ENCODE assay signal across 27 mouse cellular contexts in genomic region chr7:81597660-81598059, GRCm38 (mm10). TPM values are rescaled to one million over a fixed set of nuclear protein-coding genes. Genes with fewer than 3 reads are reported as not detected.
A peak's percentile ranks its signal among the peaks of the same experiment; 100 is the strongest.
DNase-seq lines count a peak whose midpoint lies in the region; ATAC-seq and TF ChIP-seq lines count a peak whose summit lies in the region.
"Had no signal": no experiment of that assay in that cellular context is flagged by ENCODE, and none has a peak within 500 bp of the region (broad histone marks: within the 10 kb centered on the region; RNA-seq: fewer than 3 reads in every experiment).

No protein-coding gene starts in this region.

- peak overlapping the region; percentile 41; the same call in 1 of the 2 replicates for H3K27ac ChIP-seq in heart, embryonic 13.5 days (replicated peaks)
- H3K27ac ChIP-seq in lung, embryonic 14.5 days (ENCODE audit: low read depth) = no peak overlapping the region
- H3K27ac ChIP-seq in intestine, postnatal 0 days (ENCODE audit: low read depth, low read length) = 0 out of 2 replicates have a peak overlapping the region, but pooled peaks have one; percentile 11
- H3K27ac ChIP-seq: embryonic facial prominence, embryonic 10.5 days; embryonic facial prominence, embryonic 15.5 days; kidney, embryonic 15.5 days; liver, embryonic 14.5 days; lung, embryonic 15.5 days; midbrain, embryonic 12.5 days; neural tube, embryonic 13.5 days had no signal

- ATAC-seq in heart, embryonic 13.5 days (ENCODE audit: extremely low read depth, insufficient number of reproducible peaks, low FRiP score, low TSS enrichment) = no peak
- no peak for ATAC-seq in lung, embryonic 14.5 days (ENCODE audit: insufficient read depth)
- ATAC-seq in intestine, postnatal 0 days = peak; percentile 73
- no peak for ATAC-seq in erythroid progenitor cell, adult 5-6 weeks (replicated peaks; ENCODE audit: low FRiP score, poor library complexity, severe bottlenecking)
- ATAC-seq: activated CD4-positive, CD25-positive, alpha-beta regulatory T cell, adult 4 months; forebrain, embryonic 16.5 days had no signal

- no peaks in the 10 kb centered on the region for H3K27me3 ChIP-seq in heart, embryonic 13.5 days (replicated peaks)
- H3K27me3 ChIP-seq in lung, embryonic 14.5 days (ENCODE audit: insufficient read depth, low read length) = no peaks in the 10 kb centered on the region
- no peaks in the 10 kb centered on the region for H3K27me3 ChIP-seq in intestine, postnatal 0 days (replicated peaks; ENCODE audit: control insufficient read depth, insufficient read depth, low read length)
- H3K27me3 ChIP-seq: embryonic facial prominence, embryonic 15.5 days; kidney, embryonic 15.5 days; lung, embryonic 15.5 days; megakaryocyte, embryonic 14.5 days; midbrain, embryonic 12.5 days; neural tube, embryonic 13.5 days had no signal

- H3K4me1 ChIP-seq in heart, embryonic 13.5 days = peaks cover 41% of the 10 kb centered on the region
- H3K4me1 ChIP-seq in lung, embryonic 14.5 days (ENCODE audit: insufficient read depth) = no peaks in the 10 kb centered on the region
- H3K4me1 ChIP-seq in lung, adult 2 months (ENCODE audit: control insufficient read depth, insufficient read depth, low read length) = no peaks in the 10 kb centered on the region
- peaks cover 5% of the 10 kb centered on the region; the same call in 1 of the 2 replicates for H3K4me1 ChIP-seq in intestine, postnatal 0 days (replicated peaks; ENCODE audit: control insufficient read depth, insufficient read depth, low read length)
- H3K4me1 ChIP-seq: embryonic facial prominence, embryonic 15.5 days; lung, embryonic 15.5 days; midbrain, embryonic 12.5 days; neural tube, embryonic 13.5 days had no signal

- H3K4me3 ChIP-seq in heart, embryonic 13.5 days = no peak overlapping the region
- H3K4me3 ChIP-seq in lung, embryonic 14.5 days (ENCODE audit: low read depth, low read length) = no peak overlapping the region
- no peak overlapping the region for H3K4me3 ChIP-seq in lung, adult 2 months (replicated peaks; ENCODE audit: extremely low read depth, low read depth, low read length)
- H3K4me3 ChIP-seq in intestine, postnatal 0 days (ENCODE audit: low read depth, low read length) = no peak overlapping the region
- H3K4me3 ChIP-seq: embryonic facial prominence, embryonic 10.5 days; embryonic facial prominence, embryonic 15.5 days; kidney, embryonic 15.5 days; lung, embryonic 15.5 days; megakaryocyte, embryonic 14.5 days; midbrain, embryonic 12.5 days; neural tube, embryonic 13.5 days had no signal

- H3K4me2 ChIP-seq in heart, embryonic 13.5 days = no peak overlapping the region
- H3K4me2 ChIP-seq in lung, embryonic 14.5 days = no peak overlapping the region
- no peak overlapping the region for H3K4me2 ChIP-seq in intestine, postnatal 0 days (replicated peaks; ENCODE audit: low read depth)
- H3K4me2 ChIP-seq: embryonic facial prominence, embryonic 15.5 days; kidney, embryonic 15.5 days; lung, embryonic 15.5 days; midbrain, embryonic 12.5 days; neural tube, embryonic 13.5 days had no signal

- TF ChIP-seq POLR2A in lung, adult 2 months (IDR thresholded peaks at IDR 0.05; ENCODE audit: borderline replicate concordance, extremely low read depth, low read depth, low read length) = no peak

- peaks cover 72% of the 10 kb centered on the region for H3K36me3 ChIP-seq in heart, embryonic 13.5 days
- H3K36me3 ChIP-seq in lung, embryonic 14.5 days (ENCODE audit: insufficient read depth) = peaks cover 44% of the 10 kb centered on the region
- peaks cover 52% of the 10 kb centered on the region for H3K36me3 ChIP-seq in intestine, postnatal 0 days (ENCODE audit: control insufficient read depth, insufficient read depth)

- H3K9me3 ChIP-seq in heart, embryonic 13.5 days = no peaks in the 10 kb centered on the region
- H3K9me3 ChIP-seq in lung, embryonic 14.5 days (ENCODE audit: low read depth, low read length) = no peaks in the 10 kb centered on the region
- no peaks in the 10 kb centered on the region for H3K9me3 ChIP-seq in intestine, postnatal 0 days (ENCODE audit: control insufficient read depth)
- H3K9me3 ChIP-seq: embryonic facial prominence, embryonic 10.5 days; embryonic facial prominence, embryonic 15.5 days; kidney, embryonic 15.5 days; lung, embryonic 15.5 days; megakaryocyte, embryonic 14.5 days; midbrain, embryonic 12.5 days; neural tube, embryonic 13.5 days had no signal

- no peak for TF ChIP-seq CTCF in lung, embryonic 14.5 days (IDR thresholded peaks at IDR 0.05; ENCODE audit: low read depth)
- TF ChIP-seq CTCF in lung, adult 2 months (IDR thresholded peaks at IDR 0.05; ENCODE audit: insufficient read depth, low read length) = no peak
- TF ChIP-seq CTCF in intestine, postnatal 0 days (IDR thresholded peaks at IDR 0.05; ENCODE audit: low read depth) = no peak

- intact Hi-C loops in heart, postnatal 10 days (cut with DNase I) = no loop called here

- H3K9ac ChIP-seq in heart, embryonic 13.5 days = no peak overlapping the region
- no peak overlapping the region for H3K9ac ChIP-seq in lung, embryonic 14.5 days
- H3K9ac ChIP-seq in intestine, postnatal 0 days (ENCODE audit: low read depth, low read length) = no peak overlapping the region
- H3K9ac ChIP-seq: embryonic facial prominence, embryonic 15.5 days; kidney, embryonic 15.5 days; liver, embryonic 14.5 days; lung, embryonic 15.5 days; midbrain, embryonic 12.5 days; neural tube, embryonic 13.5 days had no signal

- DNase-seq in heart, postnatal 10 days = no peak
- DNase-seq in lung, embryonic 14.5 days = peak; percentile 21
- no peak for DNase-seq in lung, adult 2 months
- no peak for DNase-seq in cerebellum, adult 18-20 months
- DNase-seq: adrenal gland, adult 8-10 months; B cell, adult 2 months; cerebellum, adult 8-10 months; cerebellum, postnatal 25 days; heart, postnatal 14 days; kidney, adult 18-20 months; kidney, postnatal 4 days; lung, postnatal 36 days; right cerebral cortex, postnatal 4 days; thymus, postnatal 14 days had no signal

- WGBS in heart, embryonic 13.5 days = 100% methylated on average over 1 of the region's 1 CpGs
- WGBS in lung, embryonic 14.5 days = 96% methylated on average over 1 of the region's 1 CpGs
- 100% methylated on average over 1 of the region's 1 CpGs for WGBS in lung, adult 2 months
- 84% methylated on average over 1 of the region's 1 CpGs for WGBS in intestine, postnatal 0 days

RNA-seq across cellular contexts. Expression of gene Whamm, which starts 26.6 kb away (rescaled TPM):
- polyA plus RNA-seq in heart, embryonic 13.5 days (2015; fragmentation: Nextera tagmentation; extraction: Ambion mirVana) = 4.3 and 4.5 TPM in 2 replicates
- total RNA-seq in heart, postnatal 10 days (2021) = 1 to 10 TPM; 8.1 to 9.2 TPM
- 8.0 and 9.3 TPM in 2 replicates for polyA plus RNA-seq in lung, embryonic 14.5 days (2014; fragmentation: Nextera tagmentation; extraction: Ambion mirVana)
- polyA plus RNA-seq in lung, adult 2 months (2012; rRNA removed) = 24.8 and 28.2 TPM in 2 replicates
- 5.9 and 6.8 TPM in 2 replicates for polyA plus RNA-seq in intestine, postnatal 0 days (2015; fragmentation: Nextera tagmentation; extraction: Ambion mirVana)
- 9.7 and 12.2 TPM in 2 replicates for total RNA-seq in erythroid progenitor cell, adult 5-6 weeks (2015; ENCODE audit: low replicate concordance)
- total RNA-seq in erythroid progenitor cell, adult 5-6 weeks (2017; ENCODE audit: low replicate concordance) = 13.3 and 16.6 TPM in 2 replicates

RNA-seq across cellular contexts. Expression of gene Fsd2, which starts 30.9 kb away (rescaled TPM):
- 52.6 and 58.0 TPM in 2 replicates for polyA plus RNA-seq in heart, embryonic 13.5 days (2015; fragmentation: Nextera tagmentation; extraction: Ambion mirVana)
- 100 to 1,000 TPM; 214 to 226 TPM for total RNA-seq in heart, postnatal 10 days (2021)
- polyA plus RNA-seq in lung, embryonic 14.5 days (2014; fragmentation: Nextera tagmentation; extraction: Ambion mirVana) = 0.12 and 0.37 TPM in 2 replicates
- polyA plus RNA-seq in lung, adult 2 months (2012; rRNA removed) = 1.0 and 2.7 TPM in 2 replicates
- 0.05 and 0.08 TPM in 2 replicates for polyA plus RNA-seq in intestine, postnatal 0 days (2015; fragmentation: Nextera tagmentation; extraction: Ambion mirVana)
- total RNA-seq in erythroid progenitor cell, adult 5-6 weeks (2015; ENCODE audit: low replicate concordance) = 0.84 and 1.1 TPM in 2 replicates
- total RNA-seq in erythroid progenitor cell, adult 5-6 weeks (2017; ENCODE audit: low replicate concordance) = 0.51 TPM in 1 of 2 replicates, not detected in the other
- polyA plus RNA-seq: embryonic facial prominence, embryonic 10.5 days had no signal

Comparison
In these comparisons a context has a peak if more than half of its experiments do, and no peak if none do; other contexts are left out.
1. RNA of gene Fsd2, which starts 30.9 kb away (polyA plus RNA-seq): 52.6 to 58.0 TPM in heart, embryonic 13.5 days; 1.0 to 2.7 TPM in lung, adult 2 months, 0.12 to 0.37 TPM in lung, embryonic 14.5 days and 0.05 to 0.08 TPM in intestine, postnatal 0 days; every median in the first group is over 10 times any median in the second.